Mouse (Mus musculus): Measurements from ENCODE around the gene Dnajc25. TPM values are rescaled to one million over a fixed set of nuclear protein-coding genes. Genes with fewer than 3 reads are reported as not detected.

Gene Dnajc25
- polyA plus RNA-seq, 1 experiment: 3.7 TPM

Other genes starting within 250 kb of the Dnajc25 start
- 0.12 and 0.23 TPM in 2 replicates for gene Olfr267, start 207.3 kb upstream of the Dnajc25 start, polyA plus RNA-seq (2012; rRNA removed)
- 16.8 and 21.2 TPM in 2 replicates for gene Ecpas, start 82.3 kb upstream of the Dnajc25 start, polyA plus RNA-seq (2012; rRNA removed)
- gene Zkscan16, start 51.4 kb upstream of the Dnajc25 start, polyA plus RNA-seq (2012; rRNA removed): 0.53 and 0.66 TPM in 2 replicates
- 6.7 and 6.8 TPM in 2 replicates for gene Ptgr1, start 7.9 kb upstream of the Dnajc25 start, polyA plus RNA-seq (2012; rRNA removed)
- not detected in 2 replicates for gene Gm20503, start 8.1 kb downstream of the Dnajc25 start, polyA plus RNA-seq (2012; rRNA removed)
- 17.1 and 21.6 TPM in 2 replicates for gene Gng10, start 40.0 kb downstream of the Dnajc25 start, polyA plus RNA-seq (2012; rRNA removed)
- gene AI481877, start 143.9 kb downstream of the Dnajc25 start, polyA plus RNA-seq (2012; rRNA removed): 0.03 TPM in 1 of 2 replicates, not detected in the other
- gene Ugcg, start 194.2 kb downstream of the Dnajc25 start, polyA plus RNA-seq (2012; rRNA removed): 10.9 and 13.5 TPM in 2 replicates

All from gonadal fat pad, adult 2 months (tissue).